ENCODE assay signal across 7 mouse cellular contexts in the genomic region with DNA sequence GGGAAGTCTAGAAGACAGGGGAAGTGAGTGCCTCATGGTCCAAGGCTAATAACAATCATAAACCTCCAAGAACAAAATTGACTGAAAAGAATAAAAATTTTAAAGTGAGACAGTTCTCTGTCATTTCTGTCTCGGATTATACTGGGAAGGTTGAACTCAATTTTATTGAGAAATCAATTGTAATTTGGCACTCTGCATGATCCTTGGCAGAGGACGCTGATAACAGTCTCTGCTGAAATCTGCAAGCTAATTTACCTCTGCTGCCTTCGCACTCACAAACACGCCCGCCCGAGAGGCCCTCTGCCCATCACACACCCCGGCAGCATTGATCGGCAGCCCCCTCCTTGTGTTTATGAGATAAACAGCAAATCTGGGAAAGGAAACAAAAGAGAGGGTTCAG.
"Had no signal": no experiment of that assay in that cellular context is flagged by ENCODE, and none has a peak within 500 bp of the region (broad histone marks: within the 10 kb centered on the region; RNA-seq: fewer than 3 reads in every experiment).

No protein-coding gene starts in this region.

- DNase-seq: liver, postnatal 0 days; lung, adult 2 months; lung, postnatal 14 days; lung, postnatal 36 days; right cerebral cortex, postnatal 14 days; thymus, adult 2 months; thymus, postnatal 25 days had no signal
